Mouse (Mus musculus) ovary, postnatal 10 days (tissue): Measurements from ENCODE around the gene Lnx1.

ENCODE experiments used
- DNase-seq: peaks from one replicate; pipeline ENCODE4 v3.0.0; 2022; ENCODE audit warnings: low spot score

The Lnx1 gene

GRCm38 (mm10) chr5:74649122-74649521 lies 53.6 kb downstream of the Lnx1 start:
- DNase-seq = no peak

GRCm38 (mm10) chr5:74648216-74648615 lies 54.5 kb downstream of the Lnx1 start:
- DNase-seq = no peak

GRCm38 (mm10) chr5:74647584-74647984 lies 55.1 kb downstream of the Lnx1 start:
- DNase-seq = no peak

- DNase-seq = no peak
Measured at GRCm38 (mm10) chr5:74642291-74642690, 60.4 kb downstream of the Lnx1 start.

- DNase-seq = no peak
Measured at GRCm38 (mm10) chr5:74641000-74641399, 61.7 kb downstream of the Lnx1 start.

- DNase-seq = no peak
Measured at GRCm38 (mm10) chr5:74640504-74640903, 62.2 kb downstream of the Lnx1 start.

- DNase-seq = no peak
Measured at GRCm38 (mm10) chr5:74639516-74639915, 63.2 kb downstream of the Lnx1 start.

GRCm38 (mm10) chr5:74634391-74634790 lies 68.3 kb downstream of the Lnx1 start:
- no peak for DNase-seq

GRCm38 (mm10) chr5:74633453-74633852 lies 69.3 kb downstream of the Lnx1 start:
- no peak for DNase-seq

GRCm38 (mm10) chr5:74632369-74633114 lies 70.2 kb downstream of the Lnx1 start:
- no peak for DNase-seq

- DNase-seq = no peak
Measured at GRCm38 (mm10) chr5:74628001-74628400, 74.7 kb downstream of the Lnx1 start.

GRCm38 (mm10) chr5:74624385-74624784 lies 78.3 kb downstream of the Lnx1 start:
- no peak for DNase-seq

GRCm38 (mm10) chr5:74623316-74624000 lies 79.3 kb downstream of the Lnx1 start:
- no peak for DNase-seq

GRCm38 (mm10) chr5:74621691-74622470 lies 80.8 kb downstream of the Lnx1 start:
- no peak for DNase-seq

- no peak for DNase-seq
Measured at GRCm38 (mm10) chr5:74618573-74619059, 84.1 kb downstream of the Lnx1 start.

- no peak for DNase-seq
Measured at GRCm38 (mm10) chr5:74617816-74618572, 84.7 kb downstream of the Lnx1 start.

- no peak for DNase-seq
Measured at GRCm38 (mm10) chr5:74613491-74614151, 89.1 kb downstream of the Lnx1 start.

- no peak for DNase-seq
Measured at GRCm38 (mm10) chr5:74612713-74613112, 90.0 kb downstream of the Lnx1 start.

GRCm38 (mm10) chr5:74610511-74610910 lies 92.2 kb downstream of the Lnx1 start:
- no peak for DNase-seq

- no peak for DNase-seq
Measured at GRCm38 (mm10) chr5:74606213-74606612, 96.5 kb downstream of the Lnx1 start.

- no peak for DNase-seq
Measured at GRCm38 (mm10) chr5:74603306-74603705, 99.4 kb downstream of the Lnx1 start.
